In genomic region chr13:78194135-78194849, GRCm38 (mm10) we compare ENCODE assay signal across 8 mouse cellular contexts. TPM values are rescaled to one million over a fixed set of nuclear protein-coding genes. Genes with fewer than 3 reads are reported as not detected.
DNase-seq lines count a peak whose midpoint lies in the region; ATAC-seq and TF ChIP-seq lines count a peak whose summit lies in the region.

No protein-coding gene starts in this region.

- WGBS in kidney, embryonic 16.5 days = 14% methylated on average over 26 of the region's 26 CpGs
- WGBS in forebrain, embryonic 16.5 days = 10% methylated on average over 26 of the region's 26 CpGs
- WGBS in midbrain, embryonic 12.5 days = 7% methylated on average over 21 of the region's 26 CpGs

- peaks cover 4% of the 10 kb centered on the region; the same call in 1 of the 2 replicates for H3K36me3 ChIP-seq in kidney, embryonic 16.5 days (ENCODE audit: insufficient read depth, low read length)
- H3K36me3 ChIP-seq in forebrain, embryonic 16.5 days (ENCODE audit: control insufficient read depth, insufficient read depth) = no peaks in the 10 kb centered on the region
- H3K36me3 ChIP-seq in midbrain, embryonic 12.5 days = peaks cover 38% of the 10 kb centered on the region

- peaks cover 28% of the 10 kb centered on the region for H3K4me1 ChIP-seq in kidney, embryonic 16.5 days (ENCODE audit: insufficient read depth, low read length)
- H3K4me1 ChIP-seq in cortical plate, adult 2 months (ENCODE audit: control insufficient read depth, insufficient read depth, low read length) = peaks cover 8% of the 10 kb centered on the region
- peaks cover 23% of the 10 kb centered on the region for H3K4me1 ChIP-seq in forebrain, embryonic 16.5 days (replicated peaks; ENCODE audit: control insufficient read depth, insufficient read depth, low read length)
- peaks cover 27% of the 10 kb centered on the region for H3K4me1 ChIP-seq in midbrain, embryonic 12.5 days

- TF ChIP-seq POLR2A in cortical plate, adult 2 months (IDR thresholded peaks at IDR 0.05; ENCODE audit: extremely low read depth, insufficient read depth, low read length) = no peak

- peak overlapping the region; percentile 71 for H3K4me2 ChIP-seq in kidney, embryonic 16.5 days (replicated peaks; ENCODE audit: low read depth, low read length)
- peak overlapping the region; percentile 64 for H3K4me2 ChIP-seq in forebrain, embryonic 16.5 days (ENCODE audit: low read length)
- peak overlapping the region; percentile 64 for H3K4me2 ChIP-seq in midbrain, embryonic 12.5 days (replicated peaks)

- TF ChIP-seq CTCF in cortical plate, adult 2 months (IDR thresholded peaks at IDR 0.05; ENCODE audit: extremely low read depth, insufficient read depth, low read length) = no peak

- peak overlapping the region; percentile 54 for H3K4me3 ChIP-seq in kidney, embryonic 16.5 days (ENCODE audit: low read length)
- peak overlapping the region; percentile 97 for H3K4me3 ChIP-seq in cortical plate, adult 2 months (ENCODE audit: insufficient read depth, low read length)
- peak overlapping the region; percentile 65 for H3K4me3 ChIP-seq in forebrain, embryonic 16.5 days (replicated peaks; ENCODE audit: low read length)
- peak overlapping the region; percentile 93 for H3K4me3 ChIP-seq in midbrain, embryonic 12.5 days

- no peak for DNase-seq in kidney, adult 11 months
- DNase-seq in T-cell, adult 2 months (ENCODE audit: low spot score) = no peak
- DNase-seq in right cerebral cortex, postnatal 14 days = no peak
- no peak for DNase-seq in spleen, postnatal 36 days (ENCODE audit: low spot score in 2 of 2)

- H3K9ac ChIP-seq in kidney, embryonic 16.5 days (replicated peaks; ENCODE audit: low read length) = peak overlapping the region; percentile 71
- H3K9ac ChIP-seq in forebrain, embryonic 16.5 days (replicated peaks; ENCODE audit: low read depth, low read length) = peak overlapping the region; percentile 84
- peak overlapping the region; percentile 98 for H3K9ac ChIP-seq in midbrain, embryonic 12.5 days (replicated peaks)

- ATAC-seq in kidney, embryonic 16.5 days (ENCODE audit: low FRiP score, low TSS enrichment) = no peak
- ATAC-seq in forebrain, embryonic 16.5 days = no peak
- no peak for ATAC-seq in midbrain, embryonic 12.5 days (ENCODE audit: low FRiP score, low read depth)

- no peaks in the 10 kb centered on the region for H3K27me3 ChIP-seq in kidney, embryonic 16.5 days (ENCODE audit: insufficient read depth, low read length)
- peaks cover 5% of the 10 kb centered on the region; the same call in 1 of the 2 replicates for H3K27me3 ChIP-seq in forebrain, embryonic 16.5 days (replicated peaks; ENCODE audit: control insufficient read depth, insufficient read depth, low read length)
- peaks cover 30% of the 10 kb centered on the region for H3K27me3 ChIP-seq in midbrain, embryonic 12.5 days

- peak overlapping the region; percentile 24; the same call in 1 of the 2 replicates for H3K27ac ChIP-seq in kidney, embryonic 16.5 days (ENCODE audit: low read length)
- H3K27ac ChIP-seq in cortical plate, adult 2 months (ENCODE audit: insufficient read depth, low read length) = peak overlapping the region; percentile 68
- peak overlapping the region; percentile 90 for H3K27ac ChIP-seq in forebrain, embryonic 16.5 days (ENCODE audit: low read length)
- H3K27ac ChIP-seq in midbrain, embryonic 12.5 days (replicated peaks) = peak overlapping the region; percentile 92

- no peaks in the 10 kb centered on the region for H3K9me3 ChIP-seq in kidney, embryonic 16.5 days (ENCODE audit: low read length)
- no peaks in the 10 kb centered on the region for H3K9me3 ChIP-seq in forebrain, embryonic 16.5 days (ENCODE audit: control insufficient read depth, low read length)
- H3K9me3 ChIP-seq in midbrain, embryonic 12.5 days = no peaks in the 10 kb centered on the region

RNA-seq across cellular contexts. Expression of gene Nr2f1, which starts 5.3 kb away (rescaled TPM):
- 12.3 and 15.5 TPM in 2 replicates for polyA plus RNA-seq in kidney, embryonic 16.5 days (2015; fragmentation: Nextera tagmentation; extraction: Ambion mirVana)
- polyA plus RNA-seq in cortical plate, adult 2 months (2012; rRNA removed) = 158 and 169 TPM in 2 replicates
- polyA plus RNA-seq in forebrain, embryonic 16.5 days (2015; fragmentation: Nextera tagmentation; extraction: Ambion mirVana) = 70.2 and 71.1 TPM in 2 replicates
- 62.3 and 84.1 TPM in 2 replicates for polyA plus RNA-seq in midbrain, embryonic 12.5 days (2016; fragmentation: Nextera tagmentation; extraction: Ambion mirVana)

Comparison
In these comparisons a context has a peak if more than half of its experiments do, and no peak if none do; other contexts are left out.
1. H3K27ac ChIP-seq: peak in every context shown above with its lines; median percentile 92 in midbrain, embryonic 12.5 days; 90 in forebrain, embryonic 16.5 days; 68 in cortical plate, adult 2 months; 24 in kidney, embryonic 16.5 days.